Mouse (Mus musculus) stomach, embryonic 14.5 days (tissue): ENCODE data around the gene Them7. TPM values are rescaled to one million over a fixed set of nuclear protein-coding genes. Genes with fewer than 3 reads are reported as not detected.

Experiments used
- ATAC-seq: fragments of 200-750 bp; cut with Nextera tagmentation; 2 replicates; pipeline ENCODE4 v1.8.0; 2017; ENCODE audit warnings: low read depth, moderate TSS enrichment; ENCODE audit not compliant: insufficient number of reproducible peaks, insufficient read depth, low FRiP score
- H3K27ac ChIP-seq: fragments of 300-500 bp; sonication (generic); 2 replicates; pipeline ENCODE4 v1.5.1; 2014; ENCODE audit warnings: mild to moderate bottlenecking, low read length, moderate library complexity, mixed read lengths
- H3K27me3 ChIP-seq: fragments of 300-500 bp; sonication (generic); 2 replicates; pipeline ENCODE4 v1.6.1; 2014; ENCODE audit warnings: low read length, control low read depth, mixed read lengths; ENCODE audit not compliant: control insufficient read depth, insufficient read depth
- H3K36me3 ChIP-seq: fragments of 300-500 bp; sonication (generic); 2 replicates; pipeline ENCODE4 v1.6.1; 2014; ENCODE audit warnings: mild to moderate bottlenecking, control low read depth, low read length, moderate library complexity, mixed read lengths; ENCODE audit not compliant: control insufficient read depth, insufficient read depth
- H3K4me1 ChIP-seq: fragments of 300-500 bp; sonication (generic); 2 replicates; pipeline ENCODE4 v1.6.1; 2014; ENCODE audit warnings: low read length, control low read depth, mixed read lengths; ENCODE audit not compliant: control insufficient read depth, insufficient read depth
- H3K4me2 ChIP-seq: fragments of 300-500 bp; sonication (generic); replicated peaks from 2 replicates; pipeline ENCODE4 v1.6.1; 2014; ENCODE audit warnings: low read depth, low read length, control low read depth
- H3K4me3 ChIP-seq: fragments of 300-500 bp; sonication (generic); 2 replicates; pipeline ENCODE4 v1.5.1; 2014; ENCODE audit warnings: low read depth, low read length, control low read depth
- H3K9ac ChIP-seq: fragments of 300-500 bp; sonication (generic); replicated peaks from 2 replicates; pipeline ENCODE4 v1.6.1; 2014; ENCODE audit warnings: low read depth, mild to moderate bottlenecking, control low read depth, low read length, moderate library complexity, mixed read lengths
- H3K9me3 ChIP-seq: fragments of 300-500 bp; sonication (generic); 2 replicates; pipeline ENCODE4 v1.6.1; 2016; ENCODE audit warnings: low read depth, low read length, control low read depth; ENCODE audit not compliant: control insufficient read depth
- WGBS: fragments of 180-500 bp; shearing (Covaris S2); extraction: QIAGEN DNeasy Blood & Tissue Kit; methylation state at CpG from one replicate; pipeline ENCODE4 v1.1.7; 2014; 5-methylcytosine and 5-hydroxymethylcytosine counted together
- polyA plus RNA-seq: library from polyadenylated mRNA; unstranded; fragments of >200 nt; fragmentation: Nextera tagmentation; extraction: Ambion mirVana; gene quantifications from 2 replicates; pipeline ENCODE4 v1.2.1, GENCODE M21; 2014

Gene Them7
- polyA plus RNA-seq, 1 experiment from 2014 or later: 0.26 TPM

- Histone ChIP-seq H3K27ac (no peak overlapping the region), H3K4me1 (no peaks in the 10 kb centered on the region), H3K9me3 (no peaks in the 10 kb centered on the region), H3K9ac (no peak overlapping the region), H3K27me3 (no peaks in the 10 kb centered on the region), H3K36me3 (no peaks in the 10 kb centered on the region), H3K4me3 (no peak overlapping the region), H3K4me2 (no peak overlapping the region)
- ATAC-seq: no peak
- WGBS: 47% methylated on average over 10 of the region's 10 CpGs
Measured at GRCm38 (mm10) chr2:105333976-105334713, 110.0 kb downstream of the Them7 start.

GRCm38 (mm10) chr2:105335661-105336060 lies 111.5 kb downstream of the Them7 start:
- WGBS: 60% methylated on average over 2 of the region's 2 CpGs
- no peaks in the 10 kb centered on the region for H3K36me3 ChIP-seq
- H3K4me2 ChIP-seq: no peak overlapping the region
- ATAC-seq: no peak
- no peaks in the 10 kb centered on the region for H3K4me1 ChIP-seq
- H3K27me3 ChIP-seq: no peaks in the 10 kb centered on the region
- no peak overlapping the region for H3K9ac ChIP-seq
- H3K4me3 ChIP-seq: no peak overlapping the region
- H3K9me3 ChIP-seq: no peaks in the 10 kb centered on the region
- H3K27ac ChIP-seq: no peak overlapping the region

- no peak overlapping the region for H3K4me3 ChIP-seq
- no peaks in the 10 kb centered on the region for H3K27me3 ChIP-seq
- no peaks in the 10 kb centered on the region for H3K4me1 ChIP-seq
- H3K9ac ChIP-seq: no peak overlapping the region
- H3K4me2 ChIP-seq: no peak overlapping the region
- H3K9me3 ChIP-seq: no peaks in the 10 kb centered on the region
- H3K36me3 ChIP-seq: no peaks in the 10 kb centered on the region
- 29% methylated on average over 12 of the region's 12 CpGs for WGBS
- H3K27ac ChIP-seq: no peak overlapping the region
- no peak for ATAC-seq
Measured at GRCm38 (mm10) chr2:105336314-105337027, 112.4 kb downstream of the Them7 start.

DNA sequence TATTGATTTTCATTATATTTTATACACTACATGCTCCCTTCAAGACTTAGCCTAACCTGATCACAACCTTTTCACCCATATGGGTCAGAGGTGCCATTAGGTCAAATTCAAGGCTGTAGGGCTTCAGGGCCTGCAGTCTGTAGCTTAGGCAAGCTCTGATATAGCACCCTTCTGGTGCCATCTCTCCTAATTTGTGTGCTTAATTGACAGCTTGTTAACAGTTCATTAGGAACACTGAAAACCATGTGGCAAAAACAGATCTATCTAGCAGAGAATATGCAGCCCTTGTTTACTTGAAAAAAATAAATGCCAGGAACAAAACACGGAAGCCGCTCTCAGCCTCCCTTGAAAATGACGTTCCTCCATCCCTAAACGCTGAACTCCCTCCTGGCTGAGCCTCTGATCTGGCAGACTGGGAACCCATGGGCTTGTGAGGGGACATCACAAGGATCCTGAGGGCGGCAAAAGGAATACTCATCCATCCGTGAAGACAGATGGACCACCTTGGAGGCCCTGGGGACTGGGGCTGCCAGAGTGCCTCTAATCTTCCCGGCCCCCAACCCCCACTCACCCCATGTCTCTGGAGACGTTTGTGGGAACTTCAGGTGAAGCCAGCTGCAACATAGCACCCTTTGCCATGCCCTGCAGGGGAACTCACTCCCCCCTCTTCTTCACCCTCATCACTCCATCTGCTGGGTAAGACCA lies 113.2 kb downstream of the Them7 start:
- Histone ChIP-seq H3K4me2 (no peak overlapping the region), H3K36me3 (no peaks in the 10 kb centered on the region), H3K4me1 (no peaks in the 10 kb centered on the region), H3K9ac (no peak overlapping the region), H3K27me3 (no peaks in the 10 kb centered on the region), H3K4me3 (no peak overlapping the region), H3K27ac (no peak overlapping the region), H3K9me3 (no peaks in the 10 kb centered on the region)
- 37% methylated on average over 8 of the region's 8 CpGs for WGBS
- no peak for ATAC-seq

- Histone ChIP-seq H3K9ac (no peak overlapping the region), H3K9me3 (no peaks in the 10 kb centered on the region), H3K36me3 (no peaks in the 10 kb centered on the region), H3K4me2 (no peak overlapping the region), H3K4me3 (no peak overlapping the region), H3K27ac (no peak overlapping the region), H3K4me1 (no peaks in the 10 kb centered on the region), H3K27me3 (no peaks in the 10 kb centered on the region)
- 62% methylated on average over 3 of the region's 3 CpGs for WGBS
- no peak for ATAC-seq
Measured at GRCm38 (mm10) chr2:105339993-105340392, 115.9 kb downstream of the Them7 start.

DNA sequence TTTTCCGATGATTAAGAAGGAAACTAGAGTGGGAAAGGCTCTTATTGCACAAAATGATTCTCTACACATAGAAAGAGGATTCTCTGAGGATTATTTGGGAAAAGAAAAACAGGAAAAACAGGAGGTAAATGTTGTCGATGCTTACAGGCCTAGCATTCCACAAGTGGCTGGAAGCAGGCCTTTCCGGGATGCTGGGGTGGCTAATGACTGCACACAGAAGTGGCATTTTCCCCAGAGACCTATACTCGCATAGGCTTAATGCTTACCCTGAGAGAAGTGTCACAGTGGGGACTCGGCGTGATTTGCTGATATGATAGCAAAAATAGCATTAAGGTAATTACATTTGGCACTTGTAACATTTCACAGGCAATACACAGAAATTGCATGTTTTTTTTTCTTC lies 124.8 kb downstream of the Them7 start:
- ATAC-seq: no peak
- no peaks in the 10 kb centered on the region for H3K9me3 ChIP-seq
- 79% methylated on average over 6 of the region's 6 CpGs for WGBS
- H3K36me3 ChIP-seq: no peaks in the 10 kb centered on the region
- no peak overlapping the region for H3K4me3 ChIP-seq
- no peak overlapping the region for H3K9ac ChIP-seq
- no peak overlapping the region for H3K4me2 ChIP-seq
- H3K4me1 ChIP-seq: no peaks in the 10 kb centered on the region
- H3K27ac ChIP-seq: no peak overlapping the region
- no peaks in the 10 kb centered on the region for H3K27me3 ChIP-seq

DNA sequence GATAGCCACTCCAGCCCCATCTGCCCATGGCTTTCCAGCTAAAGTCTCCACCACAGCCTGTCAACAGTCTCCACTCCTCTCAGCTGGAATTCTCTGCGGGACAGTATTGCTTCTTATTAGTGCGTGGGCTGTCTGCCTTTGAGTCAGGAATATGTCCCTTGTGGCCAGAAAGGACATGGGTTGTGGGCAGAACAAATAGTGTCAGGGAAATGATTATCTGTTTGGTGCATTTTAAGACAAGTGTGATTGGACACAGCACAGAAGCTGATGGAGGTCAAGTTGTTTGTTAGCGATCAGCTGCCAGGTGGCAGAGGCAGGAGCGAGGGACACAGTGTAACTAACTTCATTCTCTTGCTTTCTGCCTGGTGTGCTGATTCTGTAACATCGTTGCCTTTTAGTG lies 132.7 kb downstream of the Them7 start:
- Histone ChIP-seq H3K4me3 (no peak overlapping the region), H3K9ac (no peak overlapping the region), H3K27ac (no peak overlapping the region), H3K27me3 (no peaks in the 10 kb centered on the region), H3K4me1 (no peaks in the 10 kb centered on the region), H3K4me2 (no peak overlapping the region), H3K36me3 (no peaks in the 10 kb centered on the region), H3K9me3 (no peaks in the 10 kb centered on the region)
- WGBS: 75% methylated on average over 5 of the region's 5 CpGs
- ATAC-seq: no peak

DNA sequence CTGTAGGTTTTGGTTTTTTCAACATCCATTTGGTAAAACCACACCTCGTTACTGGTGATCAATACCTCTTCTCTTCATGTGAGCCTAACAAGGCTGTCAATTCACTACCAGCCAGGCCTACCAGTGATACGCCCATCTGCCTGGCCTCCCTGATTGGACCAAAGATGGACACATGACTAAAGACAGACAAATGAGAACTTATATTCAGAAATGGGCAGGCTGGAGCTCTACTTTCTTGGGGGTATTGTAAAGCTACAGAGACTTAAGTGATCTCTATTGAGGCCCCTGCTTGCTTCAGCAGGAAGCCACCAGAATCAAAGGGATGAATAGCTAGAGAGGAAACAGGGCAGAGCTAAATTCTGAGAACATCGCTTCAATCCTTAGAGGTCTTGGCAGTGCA lies 133.9 kb downstream of the Them7 start:
- Histone ChIP-seq H3K4me1 (no peaks in the 10 kb centered on the region), H3K9me3 (no peaks in the 10 kb centered on the region), H3K27me3 (no peaks in the 10 kb centered on the region), H3K36me3 (no peaks in the 10 kb centered on the region), H3K27ac (no peak overlapping the region), H3K9ac (no peak overlapping the region), H3K4me3 (no peak overlapping the region), H3K4me2 (no peak overlapping the region)
- WGBS: 84% methylated on average over 3 of the region's 3 CpGs
- ATAC-seq: no peak
